In genomic region chr17:84878316-84878715, GRCm38 (mm10) we compare ENCODE assay signal across 9 mouse cellular contexts.
DNase-seq lines count a peak whose midpoint lies in the region; ATAC-seq and TF ChIP-seq lines count a peak whose summit lies in the region.
"Had no signal": no experiment of that assay in that cellular context is flagged by ENCODE, and none has a peak within 500 bp of the region (broad histone marks: within the 10 kb centered on the region; RNA-seq: fewer than 3 reads in every experiment).

No protein-coding gene starts in this region.

- H3K27ac ChIP-seq in heart, embryonic 11.5 days (ENCODE audit: low read depth, low read length) = no peak overlapping the region
- no peak overlapping the region for H3K27ac ChIP-seq in MEL (ENCODE audit: control insufficient read depth, low read depth, low read length)
- H3K27ac ChIP-seq in heart, embryonic 15.5 days = no peak overlapping the region
- H3K27ac ChIP-seq in midbrain, embryonic 11.5 days (ENCODE audit: low read depth, low read length) = no peak overlapping the region

- no peak overlapping the region for H3K9ac ChIP-seq in heart, embryonic 11.5 days (ENCODE audit: low read depth, low read length)
- H3K9ac ChIP-seq in MEL (ENCODE audit: control insufficient read depth, low read depth, low read length, poor library complexity, severe bottlenecking) = peak overlapping the region; percentile 61
- no peak overlapping the region for H3K9ac ChIP-seq in heart, embryonic 15.5 days
- peak overlapping the region; percentile 25; the same call in 1 of the 2 replicates for H3K9ac ChIP-seq in midbrain, embryonic 11.5 days (ENCODE audit: low read length)

- H3K4me1 ChIP-seq in heart, embryonic 11.5 days (ENCODE audit: control insufficient read depth, insufficient read depth, low read length) = no peaks in the 10 kb centered on the region
- H3K4me1 ChIP-seq in MEL (ENCODE audit: control insufficient read depth in 1 of 2, insufficient read depth in 2 of 2, low read length in 2 of 2) = peaks cover 0 to 7% of the 10 kb centered on the region in 2 experiments; a peak in 2 of 4 replicates
- peaks cover 5% of the 10 kb centered on the region; the same call in 1 of the 2 replicates for H3K4me1 ChIP-seq in heart, embryonic 15.5 days (replicated peaks)
- no peaks in the 10 kb centered on the region; the same call in 1 of the 2 replicates for H3K4me1 ChIP-seq in midbrain, embryonic 11.5 days (ENCODE audit: control insufficient read depth, insufficient read depth, low read length)

- no peaks in the 10 kb centered on the region for H3K79me2 ChIP-seq in MEL (ENCODE audit: control insufficient read depth, insufficient read depth, low read length, poor library complexity)

- DNase-seq in heart, postnatal 25 days (ENCODE audit: low spot score) = no peak
- DNase-seq in MEL (ENCODE audit: low read depth, low spot score) = no peak
- DNase-seq in midbrain, embryonic 11.5 days (ENCODE audit: low spot score, missing footprints) = no peak
- DNase-seq in gastrocnemius, adult 8-10 months (ENCODE audit: low spot score in 2 of 2) = no peak
- no peak for DNase-seq in adrenal gland, postnatal 14 days
- no peak for DNase-seq in retina, postnatal 1 day

- TF ChIP-seq EP300 in MEL (IDR thresholded peaks at IDR 0.05; ENCODE audit: low read depth in 1 of 2, low read length in 2 of 2) = no peak

- H3K9me3 ChIP-seq in heart, embryonic 11.5 days (replicated peaks; ENCODE audit: control insufficient read depth, low read length) = no peaks in the 10 kb centered on the region
- H3K9me3 ChIP-seq in MEL (replicated peaks; ENCODE audit: insufficient read depth, low read length) = no peaks in the 10 kb centered on the region
- H3K9me3 ChIP-seq in heart, embryonic 15.5 days (replicated peaks) = no peaks in the 10 kb centered on the region
- H3K9me3 ChIP-seq in midbrain, embryonic 11.5 days (ENCODE audit: control insufficient read depth, low read length) = no peaks in the 10 kb centered on the region
- H3K9me3 ChIP-seq: G1E had no signal

- H3K36me3 ChIP-seq in heart, embryonic 11.5 days (ENCODE audit: control insufficient read depth, insufficient read depth, low read length) = no peaks in the 10 kb centered on the region
- H3K36me3 ChIP-seq in MEL (ENCODE audit: control insufficient read depth in 1 of 2, insufficient read depth in 2 of 2, low read length in 2 of 2) = no peaks in the 10 kb centered on the region; a peak in 1 of 4 replicates
- no peaks in the 10 kb centered on the region for H3K36me3 ChIP-seq in heart, embryonic 15.5 days
- H3K36me3 ChIP-seq in midbrain, embryonic 11.5 days (ENCODE audit: control insufficient read depth, insufficient read depth, low read length) = no peaks in the 10 kb centered on the region
- H3K36me3 ChIP-seq: G1E had no signal

- intact Hi-C loops in heart, postnatal 25 days (cut with DNase I) = loop anchor here (5.0 kb wide), 3 partner anchors 79 to 214 kb away; partner anchors contain the start of genes Camkmt, Ppm1b and Prepl

- no peak for ATAC-seq in heart, embryonic 11.5 days (replicated peaks; ENCODE audit: insufficient number of reproducible peaks, low FRiP score, low TSS enrichment)
- no peak for ATAC-seq in heart, embryonic 15.5 days (replicated peaks; ENCODE audit: insufficient number of reproducible peaks, insufficient read depth, low FRiP score, low read depth)
- ATAC-seq in midbrain, embryonic 11.5 days (ENCODE audit: low FRiP score) = no peak

- peak overlapping the region; percentile 56 for H3K4me2 ChIP-seq in heart, embryonic 11.5 days
- peak overlapping the region; percentile 55 for H3K4me2 ChIP-seq in heart, embryonic 15.5 days
- no peak overlapping the region for H3K4me2 ChIP-seq in midbrain, embryonic 11.5 days

- no peak for TF ChIP-seq POLR2A in MEL (IDR thresholded peaks at IDR 0.05; ENCODE audit: control insufficient read depth in 1 of 2, insufficient read depth in 1 of 2, low read depth in 1 of 2, low read length in 2 of 2, poor library complexity in 1 of 2)

- no peak for TF ChIP-seq RAD21 in MEL (IDR thresholded peaks at IDR 0.05; ENCODE audit: low read depth, low read length)

- TF ChIP-seq CTCF in MEL (IDR thresholded peaks at IDR 0.05 in 2 of 3, conservative IDR thresholded peaks at IDR 0.05 in 1 of 3; ENCODE audit: control insufficient read depth in 1 of 3, insufficient read depth in 1 of 3, low read depth in 2 of 3, low read length in 3 of 3, poor library complexity in 1 of 3, severe bottlenecking in 1 of 3) = no peak

- no peaks in the 10 kb centered on the region for H3K27me3 ChIP-seq in heart, embryonic 11.5 days (ENCODE audit: control insufficient read depth, insufficient read depth, low read length)
- H3K27me3 ChIP-seq in MEL (ENCODE audit: control insufficient read depth in 1 of 2, insufficient read depth in 2 of 2, low read length in 2 of 2) = 0 out of 4 replicates have a peak, but pooled peaks cover 0 to 2% of the 10 kb centered on the region in 2 experiments
- H3K27me3 ChIP-seq in heart, embryonic 15.5 days = no peaks in the 10 kb centered on the region
- no peaks in the 10 kb centered on the region for H3K27me3 ChIP-seq in midbrain, embryonic 11.5 days (ENCODE audit: control insufficient read depth, insufficient read depth, low read length)

- 82% methylated on average over 5 of the region's 5 CpGs for WGBS in heart, embryonic 11.5 days (ENCODE audit: insufficient replicate concordance)
- 87% methylated on average over 5 of the region's 5 CpGs for WGBS in heart, embryonic 15.5 days
- 92% methylated on average over 5 of the region's 5 CpGs for WGBS in midbrain, embryonic 11.5 days

- peak overlapping the region; percentile 27 for H3K4me3 ChIP-seq in heart, embryonic 11.5 days (ENCODE audit: low read depth, low read length)
- peak overlapping the region; percentile 79 to 91 for H3K4me3 ChIP-seq in MEL (ENCODE audit: control insufficient read depth in 1 of 2, insufficient read depth in 1 of 2, low read depth in 2 of 2, low read length in 2 of 2)
- peak overlapping the region; percentile 41; the same call in 1 of the 2 replicates for H3K4me3 ChIP-seq in heart, embryonic 15.5 days
- H3K4me3 ChIP-seq in midbrain, embryonic 11.5 days (ENCODE audit: low read depth, low read length) = no peak overlapping the region

TF ChIP-seq in MEL, 35 proteins besides CTCF, POLR2A, EP300 and RAD21:
- TF ChIP-seq POLR2AphosphoS2 (IDR thresholded peaks at IDR 0.05; ENCODE audit: low read length) = no peak
- no peak for TF ChIP-seq SIN3A (IDR thresholded peaks at IDR 0.05; ENCODE audit: low read length)
- TF ChIP-seq MAX (IDR thresholded peaks at IDR 0.05; ENCODE audit: low read length) = no peak
- TF ChIP-seq USF2 (IDR thresholded peaks at IDR 0.05; ENCODE audit: borderline replicate concordance in 1 of 2, insufficient read depth in 1 of 2, low read depth in 1 of 2, low read length in 2 of 2) = no peak
- no peak for TF ChIP-seq UBTF (IDR thresholded peaks at IDR 0.05; ENCODE audit: borderline replicate concordance, insufficient read depth, low read depth, low read length)
- no peak for TF ChIP-seq USF1 (IDR thresholded peaks at IDR 0.05; ENCODE audit: low read depth, low read length)
- no peak for TF ChIP-seq CHD2 (IDR thresholded peaks at IDR 0.05; ENCODE audit: low read length)
- TF ChIP-seq ZC3H11A (IDR thresholded peaks at IDR 0.05; ENCODE audit: low read depth, low read length) = no peak
- TF ChIP-seq TCF12 (IDR thresholded peaks at IDR 0.05; ENCODE audit: low read depth, low read length) = no peak
- no peak for TF ChIP-seq ZKSCAN1 (IDR thresholded peaks at IDR 0.05; ENCODE audit: low read depth, low read length)
- no peak for TF ChIP-seq KAT2A (conservative IDR thresholded peaks at IDR 0.05; ENCODE audit: low read depth, low read length)
- no peak for TF ChIP-seq POLR2AphosphoS5 (IDR thresholded peaks at IDR 0.05; ENCODE audit: borderline replicate concordance, low read depth, low read length)
- no peak for TF ChIP-seq TBP (IDR thresholded peaks at IDR 0.05; ENCODE audit: low read depth, low read length)
- TF ChIP-seq MYB (IDR thresholded peaks at IDR 0.05; ENCODE audit: low read depth, low read length) = no peak
- TF ChIP-seq ZNF384 (IDR thresholded peaks at IDR 0.05; ENCODE audit: low read depth, low read length) = no peak
- no peak for TF ChIP-seq MXI1 (IDR thresholded peaks at IDR 0.05; ENCODE audit: low read depth, low read length)

Comparison
In these comparisons a context has a peak if more than half of its experiments do, and no peak if none do; other contexts are left out.
1. H3K9ac ChIP-seq: peak in MEL (single experiment) and midbrain, embryonic 11.5 days (single experiment); none in heart, embryonic 11.5 days (single experiment) and heart, embryonic 15.5 days (single experiment).